In genomic region chr13:12166386-12166785, GRCm38 (mm10) we compare ENCODE assay signal across 8 mouse cellular contexts. TPM values are rescaled to one million over a fixed set of nuclear protein-coding genes. Genes with fewer than 3 reads are reported as not detected.
DNase-seq lines count a peak whose midpoint lies in the region; ATAC-seq lines count a peak whose summit lies in the region.

No protein-coding gene starts in this region.

- DNase-seq in hindbrain, embryonic 14.5 days (ENCODE audit: low spot score): no peak
- peak; percentile 12 for DNase-seq in embryo, embryonic 11 days
- DNase-seq in kidney, adult 9 months: peak; percentile 70
- DNase-seq in left cerebral cortex, postnatal 25 days (ENCODE audit: low spot score in 2 of 2): peak; percentile 57 to 85
- no peak for DNase-seq in urinary bladder, adult 2 months (ENCODE audit: low spot score)
- DNase-seq in cerebellum, postnatal 10 days: no peak
- DNase-seq in adrenal gland, postnatal 36 days: no peak

- H3K4me3 ChIP-seq in hindbrain, embryonic 13.5 days: no peak overlapping the region
- no peak overlapping the region for H3K4me3 ChIP-seq in hindbrain, embryonic 14.5 days (replicated peaks; ENCODE audit: low read length)

- H3K4me1 ChIP-seq in hindbrain, embryonic 13.5 days (replicated peaks): peaks cover 11% of the 10 kb centered on the region
- peaks cover 8% of the 10 kb centered on the region; the same call in 1 of the 2 replicates for H3K4me1 ChIP-seq in hindbrain, embryonic 14.5 days (replicated peaks; ENCODE audit: control insufficient read depth, insufficient read depth, low read length)

- ATAC-seq in hindbrain, embryonic 13.5 days (ENCODE audit: low FRiP score): no peak
- no peak for ATAC-seq in hindbrain, embryonic 14.5 days (ENCODE audit: low FRiP score)

- H3K4me2 ChIP-seq in hindbrain, embryonic 13.5 days: no peak overlapping the region
- no peak overlapping the region for H3K4me2 ChIP-seq in hindbrain, embryonic 14.5 days (replicated peaks)

- intact Hi-C loops in left cerebral cortex, postnatal 25 days (cut with DNase I): loop anchor here (1.0 to 5.0 kb wide), 3 partner anchors 29 to 154 kb away; partner anchors contain the start of gene Ryr2

- 0 out of 2 replicates have a peak overlapping the region, but pooled peaks have one; percentile 18 for H3K27ac ChIP-seq in hindbrain, embryonic 13.5 days
- H3K27ac ChIP-seq in hindbrain, embryonic 14.5 days: no peak overlapping the region

- no peaks in the 10 kb centered on the region for H3K36me3 ChIP-seq in hindbrain, embryonic 13.5 days
- no peaks in the 10 kb centered on the region for H3K36me3 ChIP-seq in hindbrain, embryonic 14.5 days (replicated peaks; ENCODE audit: control insufficient read depth, insufficient read depth)

- peak overlapping the region; percentile 39; the same call in 1 of the 2 replicates for H3K9ac ChIP-seq in hindbrain, embryonic 13.5 days
- H3K9ac ChIP-seq in hindbrain, embryonic 14.5 days: no peak overlapping the region; the same call in 1 of the 2 replicates

- no peaks in the 10 kb centered on the region for H3K9me3 ChIP-seq in hindbrain, embryonic 13.5 days
- no peaks in the 10 kb centered on the region for H3K9me3 ChIP-seq in hindbrain, embryonic 14.5 days (ENCODE audit: control insufficient read depth, low read length)

- H3K27me3 ChIP-seq in hindbrain, embryonic 13.5 days: no peaks in the 10 kb centered on the region
- no peaks in the 10 kb centered on the region for H3K27me3 ChIP-seq in hindbrain, embryonic 14.5 days (ENCODE audit: control insufficient read depth, insufficient read depth, low read length)

- 8% methylated on average over 6 of the region's 6 CpGs for WGBS in hindbrain, embryonic 13.5 days
- WGBS in hindbrain, embryonic 14.5 days: 12% methylated on average over 6 of the region's 6 CpGs

RNA-seq across cellular contexts. Expression of gene Ryr2, which starts 59.6 kb away (rescaled TPM):
- 2.2 and 2.5 TPM in 2 replicates for polyA plus RNA-seq in hindbrain, embryonic 13.5 days (2015; fragmentation: Nextera tagmentation; extraction: Ambion mirVana)
- polyA plus RNA-seq in hindbrain, embryonic 14.5 days (2014; fragmentation: Nextera tagmentation; extraction: Ambion mirVana): 6.9 and 8.4 TPM in 2 replicates
- 100 to 1,000 TPM; 170 to 177 TPM for total RNA-seq in left cerebral cortex, postnatal 25 days (2021)
- 1.2 and 2.0 TPM in 2 replicates for polyA plus RNA-seq in urinary bladder, adult 2 months (2012; rRNA removed)
- total RNA-seq in adrenal gland, postnatal 36 days (2021): 10 to 100 TPM in 1 of 2 experiments, 1 to 10 TPM in 1; 8.5 to 21.8 TPM

Comparison
In these comparisons a context has a peak if more than half of its experiments do, and no peak if none do; other contexts are left out.
1. DNase-seq: peak in embryo, embryonic 11 days (single experiment), kidney, adult 9 months (single experiment) and left cerebral cortex, postnatal 25 days (2 of 2); none in hindbrain, embryonic 14.5 days (single experiment), urinary bladder, adult 2 months (single experiment), cerebellum, postnatal 10 days (0 of 2) and adrenal gland, postnatal 36 days (0 of 2).